Mouse (Mus musculus) small intestine, adult 2 months (tissue): ENCODE measurements around the gene Atp13a1.

Experiments
- CTCF ChIP-seq: fragments of 200-500 bp; IDR thresholded peaks from 2 replicates; pipeline ENCODE4 v1.5.1; 2012; ENCODE audit warnings: low read depth, mild to moderate bottlenecking, control low read depth, inconsistent platforms, low read length, moderate library complexity, mixed read lengths; ENCODE audit not compliant: insufficient replicate concordance, insufficient read length; ENCODE audit errors: extremely low read depth
- POLR2A ChIP-seq: fragments of 200-500 bp; IDR thresholded peaks from 2 replicates; pipeline ENCODE4 v1.6.1; 2012; ENCODE audit warnings: low read depth, mild to moderate bottlenecking, control low read depth, inconsistent platforms, low read length, moderate library complexity

DNA sequence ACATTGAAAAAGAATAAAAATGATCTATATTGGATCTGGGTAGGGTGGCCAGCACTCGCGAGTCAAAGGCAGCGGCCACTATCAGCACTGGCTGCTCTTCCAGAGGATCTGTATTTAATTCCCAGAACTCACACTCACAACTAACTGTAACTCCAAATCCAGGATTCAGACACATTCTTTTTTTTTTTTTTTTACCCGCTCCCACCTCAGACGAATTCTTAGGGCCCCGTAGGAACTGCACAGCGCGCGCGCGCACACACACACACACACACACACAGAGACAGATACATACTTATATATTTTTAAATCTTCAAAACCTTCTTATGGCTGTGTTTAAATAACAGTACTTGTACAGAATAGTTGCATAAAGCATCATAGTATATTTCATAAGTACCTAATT lies 599 bp upstream of the Atp13a1 start:
- TF ChIP-seq POLR2A = no peak
- TF ChIP-seq CTCF = no peak
